Mouse (Mus musculus): ENCODE measurements around the gene Rdh11.
"Not testable (repeated sequence)": the region's sequence is repeated elsewhere in the genome, so short reads cannot be mapped to it uniquely, and the experiment has no call there.

The Rdh11 gene

DNA sequence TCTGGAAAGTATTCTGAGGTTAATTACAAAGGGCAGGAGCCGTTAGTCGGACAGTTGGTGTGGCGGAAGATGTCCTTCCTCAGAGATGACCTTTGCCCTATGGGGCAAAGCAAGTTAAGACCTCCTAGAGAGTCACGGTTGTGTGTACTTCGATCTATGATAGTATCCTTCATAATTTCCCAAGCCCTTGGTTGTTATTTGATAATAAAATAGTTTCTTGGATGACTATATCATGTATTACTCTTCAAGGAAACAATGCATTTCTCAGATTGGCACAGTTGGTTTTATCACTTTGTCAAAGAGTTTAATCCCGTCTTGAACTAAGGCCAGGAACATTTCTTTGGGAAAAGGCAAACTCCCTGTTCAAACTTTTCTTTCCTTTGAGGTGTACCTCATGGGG is at the start of gene Rdh11:
TSS of gene Rdh11 (minus strand) at position 101 of the 400 bp plus-strand sequence.
- no peak for DNase-seq (ENCODE audit: low spot score in 2 of 2)

DNA sequence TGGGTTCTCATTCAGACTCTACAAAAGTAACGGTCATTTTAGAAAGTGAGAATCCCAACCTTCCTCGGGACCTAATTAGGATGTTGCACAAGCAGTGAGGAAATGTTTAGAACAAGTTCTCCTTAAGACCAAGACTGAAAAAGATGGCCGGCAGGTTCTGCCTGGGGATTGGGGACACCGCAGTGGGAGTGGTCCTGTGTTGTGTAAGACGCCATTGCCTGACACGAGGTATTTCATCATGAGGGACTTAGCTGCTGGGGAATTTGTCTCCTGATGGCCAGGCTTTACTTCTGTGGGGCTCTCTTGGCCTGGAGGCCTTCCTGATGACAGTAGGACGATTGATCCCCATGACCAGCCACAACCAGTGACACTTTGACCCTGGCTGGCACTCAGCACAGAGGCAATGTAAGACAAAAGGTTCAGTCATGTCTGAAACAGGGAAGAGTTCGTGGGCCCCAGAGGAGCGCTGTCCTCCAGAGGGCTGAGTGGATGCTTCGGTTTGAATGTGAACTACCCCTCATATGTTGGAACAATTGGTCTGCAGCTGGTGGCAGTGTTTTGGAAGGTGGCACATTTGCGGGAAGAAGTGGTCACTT is 43.5 kb upstream of the Rdh11 start:
- no peak for DNase-seq (ENCODE audit: low spot score in 2 of 2)

DNA sequence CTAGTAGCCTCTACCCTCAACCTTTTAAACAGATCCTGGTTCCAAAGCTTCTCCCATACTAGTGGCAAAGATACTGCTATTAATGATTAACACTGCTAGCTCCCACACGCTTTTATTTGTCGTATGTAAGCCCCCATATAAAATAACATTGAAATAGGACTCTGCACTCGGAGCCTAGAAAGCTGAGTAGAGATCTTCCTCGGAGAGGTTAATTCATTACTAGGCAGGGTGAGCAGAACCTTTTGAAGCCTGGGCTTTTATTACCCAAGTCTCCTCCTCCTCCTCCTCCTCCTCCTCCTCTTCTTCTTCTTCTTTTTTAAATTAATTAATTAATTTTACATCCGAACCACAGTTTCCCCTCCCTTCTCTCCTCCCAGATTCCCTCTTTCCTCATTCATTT is 25.4 kb upstream of the Rdh11 start:
- DNase-seq (ENCODE audit: low spot score in 2 of 2) = no peak

DNA sequence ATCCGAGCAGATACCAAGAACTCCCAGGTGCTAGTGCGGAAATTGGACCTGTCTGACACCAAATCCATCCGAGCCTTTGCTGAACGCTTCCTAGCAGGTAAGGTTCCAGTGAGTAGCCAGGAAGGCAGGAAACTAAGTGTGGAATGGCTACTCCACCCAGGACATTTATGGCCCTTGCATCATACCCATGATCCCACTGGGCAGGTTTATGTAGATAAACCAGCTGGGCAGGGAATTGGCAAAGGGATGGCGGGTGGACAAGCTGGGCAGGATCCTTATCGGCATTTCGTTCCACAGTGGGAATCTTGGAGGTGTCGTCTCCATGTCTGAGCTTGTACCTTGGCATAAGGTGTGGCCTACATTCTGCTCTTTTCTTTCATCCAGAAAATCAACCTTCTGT is 19.4 kb upstream of the Rdh11 start:
- DNase-seq (ENCODE audit: low spot score in 2 of 2) = peak in 1 of 2 experiments; percentile 13

DNA sequence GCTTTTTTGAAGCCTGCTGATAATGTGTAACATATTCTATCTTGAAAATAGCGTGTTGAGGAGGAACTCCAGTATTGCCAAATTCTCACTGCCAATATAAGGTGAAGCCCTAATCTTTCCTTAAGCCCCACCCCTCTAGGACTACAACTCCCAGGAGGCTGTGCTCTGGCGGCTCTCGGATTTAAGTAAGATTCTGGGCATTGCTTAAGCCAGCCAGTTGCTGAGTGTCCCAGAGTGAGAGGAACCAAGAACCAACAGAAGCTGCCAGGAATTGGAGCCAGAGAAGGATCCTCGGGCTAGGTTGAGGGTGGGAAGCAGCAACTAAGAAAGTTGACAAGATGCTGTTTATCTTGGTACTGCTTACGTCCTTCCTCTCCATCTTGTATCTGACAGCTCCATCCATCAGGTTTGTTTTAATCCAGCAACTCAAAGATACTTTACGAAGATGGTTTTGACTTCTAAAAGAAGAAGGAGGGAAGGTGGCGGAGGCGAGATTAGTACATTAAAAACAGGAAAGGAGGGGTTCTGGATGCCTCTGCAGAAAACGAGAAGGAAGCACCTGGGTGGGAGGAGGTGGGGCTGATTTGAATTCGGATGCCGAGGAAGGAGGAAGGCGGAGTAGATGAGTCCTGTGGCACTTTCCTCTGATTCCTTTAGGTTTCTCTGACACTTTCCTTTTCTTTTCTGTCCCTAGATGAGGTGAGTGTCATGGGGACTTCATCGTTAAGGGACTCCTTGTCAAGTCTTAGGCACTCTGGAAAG is 16.8 kb upstream of the Rdh11 start, which contains the start of gene Rdh12:
TSS of gene Rdh12 (plus strand) at position 212 of the 762 bp plus-strand sequence.
- peak; percentile 25 to 33 for DNase-seq (ENCODE audit: low spot score in 2 of 2)

DNA sequence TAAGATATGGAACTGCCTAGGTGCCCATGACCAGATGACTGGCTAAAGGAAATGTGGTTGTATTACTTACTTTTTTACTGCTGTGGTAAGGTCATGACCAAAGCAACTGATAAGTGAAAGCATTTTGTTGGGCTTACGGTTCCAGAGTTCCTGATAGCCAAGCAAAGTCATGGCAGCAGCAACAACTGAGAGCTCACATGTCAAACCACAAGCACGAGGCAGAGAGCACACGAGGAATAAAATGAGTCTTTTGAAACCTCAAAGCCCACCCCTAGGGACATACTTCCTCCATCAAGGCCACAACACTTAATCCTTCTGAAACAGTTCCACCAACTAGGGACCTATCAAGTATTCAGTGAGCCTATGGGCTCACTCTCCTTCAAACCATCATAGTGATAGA is 9.8 kb upstream of the Rdh11 start:
- no peak for DNase-seq (ENCODE audit: low spot score in 2 of 2)

DNA sequence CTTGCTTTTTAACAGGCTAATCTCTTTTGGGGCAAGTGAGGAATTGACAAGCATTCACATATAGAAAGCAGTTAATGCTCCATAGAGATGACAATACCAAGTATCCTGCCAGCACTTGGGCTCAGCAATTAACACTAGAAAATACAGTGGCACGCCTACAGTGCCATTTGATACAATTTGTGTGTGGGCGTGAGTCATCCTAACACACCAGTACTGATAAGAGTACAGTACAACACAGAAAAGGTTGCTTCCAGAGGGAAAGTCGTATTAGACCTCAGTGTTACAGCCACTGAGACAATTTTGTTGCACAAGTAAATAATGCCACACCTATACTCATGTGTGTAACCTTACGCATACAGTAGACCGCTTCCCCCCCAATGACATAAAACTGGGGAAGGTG is 5.0 kb upstream of the Rdh11 start:
- DNase-seq (ENCODE audit: low spot score in 2 of 2) = no peak

DNA sequence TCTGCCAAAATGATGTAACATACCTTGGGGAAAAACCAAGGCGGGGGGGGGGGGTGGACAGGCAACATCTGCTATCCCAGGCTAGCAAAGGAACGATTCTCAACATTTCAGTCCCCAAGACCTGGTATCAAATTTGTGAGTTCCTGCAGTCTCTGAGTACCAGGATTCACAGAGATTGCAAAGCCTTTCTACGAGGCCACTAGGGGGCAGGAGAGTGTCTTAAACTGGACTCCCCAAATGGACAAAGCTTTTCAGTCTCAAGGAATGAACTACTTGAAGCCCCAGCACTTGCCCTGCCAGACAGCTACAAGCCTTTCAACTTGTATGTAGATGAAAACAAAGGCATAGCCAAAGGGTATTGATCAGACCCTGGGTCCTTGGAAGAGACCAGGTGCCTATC is 1.3 kb upstream of the Rdh11 start:
- DNase-seq (ENCODE audit: low spot score in 2 of 2) = peak; percentile 44 to 74

DNA sequence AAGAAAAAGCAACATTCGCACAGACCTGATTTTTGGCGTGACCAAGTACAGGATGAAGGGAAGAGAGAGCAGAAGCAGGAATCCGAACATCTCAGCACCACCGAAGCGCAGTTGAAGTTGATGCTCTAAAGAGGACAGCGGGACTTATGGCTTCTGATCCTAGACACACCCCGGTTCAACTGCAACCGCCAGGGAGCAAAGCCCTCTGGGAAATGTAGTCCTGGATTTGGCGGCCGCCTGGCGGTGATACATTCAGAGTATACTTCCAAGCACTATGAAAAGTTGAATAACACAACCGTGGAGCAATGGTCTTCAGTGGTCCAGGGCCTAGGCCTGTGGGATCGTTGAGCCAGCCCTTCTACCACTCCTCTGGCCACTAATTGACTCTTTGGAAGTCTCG is 392 bp downstream of the Rdh11 start:
- DNase-seq (ENCODE audit: low spot score in 2 of 2) = peak; percentile 64 to 71

DNA sequence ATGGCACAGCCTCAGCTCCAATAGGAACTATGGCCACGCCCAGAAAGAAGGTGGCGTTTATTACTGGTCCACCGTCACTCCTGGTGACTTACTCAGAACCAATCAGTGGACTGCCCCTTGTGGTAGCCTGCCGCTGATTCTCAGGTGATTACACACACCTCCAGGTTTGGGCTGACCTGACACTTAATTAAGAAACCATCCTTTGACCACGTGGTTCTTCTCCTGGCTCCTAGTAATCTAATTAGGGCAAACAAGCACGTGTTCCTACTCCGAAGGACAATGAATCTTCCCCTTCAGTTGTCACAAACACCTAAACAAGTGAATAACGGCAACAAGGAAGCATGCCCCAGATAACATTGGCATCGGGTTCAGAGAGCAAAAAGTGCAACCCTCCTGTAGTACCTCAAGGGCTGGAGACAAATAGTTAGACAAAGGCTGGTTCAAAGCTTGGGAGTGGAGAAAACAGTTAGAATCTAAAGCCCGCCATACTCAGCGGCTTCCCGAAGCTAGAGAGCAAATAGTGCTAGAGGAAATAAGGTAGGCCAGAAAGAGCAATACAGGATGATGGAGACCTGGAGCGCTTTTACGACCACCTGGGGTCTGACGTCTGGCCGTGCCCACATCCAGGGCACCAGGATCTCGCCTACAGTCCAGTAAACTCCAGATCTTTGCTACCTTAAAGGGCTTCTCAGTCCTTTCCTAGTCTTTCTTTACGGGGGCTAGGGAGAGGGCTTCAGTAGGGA is 991 bp downstream of the Rdh11 start:
- peak; percentile 29 to 38 for DNase-seq (ENCODE audit: low spot score in 2 of 2)

DNA sequence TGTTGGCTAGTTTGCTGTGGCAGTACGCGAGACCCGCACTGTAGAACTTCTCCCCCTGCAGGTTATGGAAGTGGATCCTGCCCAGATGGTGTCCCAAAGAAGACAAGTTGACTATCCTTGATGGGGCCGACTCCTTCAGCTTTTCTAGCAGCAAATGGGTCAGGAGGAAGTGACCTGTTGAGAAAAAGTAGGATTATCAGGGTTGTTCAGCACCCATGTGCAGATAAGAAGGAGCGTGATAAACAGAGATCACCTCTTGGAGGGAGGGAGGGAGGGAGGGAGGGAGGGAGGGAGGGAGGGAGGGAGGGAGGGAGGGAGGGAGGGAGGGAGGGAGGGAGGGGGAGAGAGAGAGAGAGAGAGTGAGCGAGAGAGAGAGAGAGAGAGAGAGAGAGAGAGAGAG is 6.9 kb downstream of the Rdh11 start:
- not testable (repeated sequence) for DNase-seq (ENCODE audit: low spot score in 2 of 2)

DNA sequence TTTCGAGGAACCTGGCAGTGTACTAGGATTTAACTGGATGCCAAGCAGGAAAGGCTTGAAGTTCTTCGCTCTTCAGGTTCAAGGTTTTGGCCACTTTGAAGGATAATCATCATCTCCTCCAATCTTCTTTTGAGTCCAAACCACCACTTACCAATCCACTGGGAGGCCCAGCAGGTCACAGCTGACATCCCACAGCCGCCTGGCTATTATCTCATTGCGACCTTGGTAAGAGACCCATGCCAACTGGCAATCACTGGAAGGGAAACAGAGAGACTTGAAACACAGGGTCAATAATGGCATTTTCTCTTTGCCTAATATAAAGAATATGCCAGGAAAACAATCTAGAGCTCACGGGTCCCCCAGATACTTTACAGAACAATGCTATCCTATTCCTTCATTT is 16.1 kb downstream of the Rdh11 start:
- DNase-seq (ENCODE audit: low spot score in 2 of 2) = no peak

DNA sequence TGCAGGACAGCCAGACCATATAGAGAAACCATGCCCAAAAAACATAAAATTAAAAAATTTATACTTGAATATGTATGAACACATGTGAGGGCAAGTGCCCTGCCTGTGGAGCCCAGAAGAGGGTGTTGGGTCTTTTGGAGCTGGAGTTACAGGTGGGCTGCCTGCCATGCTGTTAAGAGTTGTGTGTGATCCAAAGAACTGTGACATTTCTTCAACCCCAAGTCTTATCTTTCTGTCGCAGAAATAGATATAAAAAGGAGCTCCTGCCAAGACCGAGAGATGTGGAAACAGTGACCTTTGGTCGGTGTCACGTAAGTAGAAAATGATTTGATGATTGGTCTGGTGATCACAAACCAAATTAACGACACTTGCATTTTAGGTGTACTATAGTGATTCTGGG is 18.4 kb downstream of the Rdh11 start:
- no peak for DNase-seq (ENCODE audit: low spot score in 2 of 2)

DNA sequence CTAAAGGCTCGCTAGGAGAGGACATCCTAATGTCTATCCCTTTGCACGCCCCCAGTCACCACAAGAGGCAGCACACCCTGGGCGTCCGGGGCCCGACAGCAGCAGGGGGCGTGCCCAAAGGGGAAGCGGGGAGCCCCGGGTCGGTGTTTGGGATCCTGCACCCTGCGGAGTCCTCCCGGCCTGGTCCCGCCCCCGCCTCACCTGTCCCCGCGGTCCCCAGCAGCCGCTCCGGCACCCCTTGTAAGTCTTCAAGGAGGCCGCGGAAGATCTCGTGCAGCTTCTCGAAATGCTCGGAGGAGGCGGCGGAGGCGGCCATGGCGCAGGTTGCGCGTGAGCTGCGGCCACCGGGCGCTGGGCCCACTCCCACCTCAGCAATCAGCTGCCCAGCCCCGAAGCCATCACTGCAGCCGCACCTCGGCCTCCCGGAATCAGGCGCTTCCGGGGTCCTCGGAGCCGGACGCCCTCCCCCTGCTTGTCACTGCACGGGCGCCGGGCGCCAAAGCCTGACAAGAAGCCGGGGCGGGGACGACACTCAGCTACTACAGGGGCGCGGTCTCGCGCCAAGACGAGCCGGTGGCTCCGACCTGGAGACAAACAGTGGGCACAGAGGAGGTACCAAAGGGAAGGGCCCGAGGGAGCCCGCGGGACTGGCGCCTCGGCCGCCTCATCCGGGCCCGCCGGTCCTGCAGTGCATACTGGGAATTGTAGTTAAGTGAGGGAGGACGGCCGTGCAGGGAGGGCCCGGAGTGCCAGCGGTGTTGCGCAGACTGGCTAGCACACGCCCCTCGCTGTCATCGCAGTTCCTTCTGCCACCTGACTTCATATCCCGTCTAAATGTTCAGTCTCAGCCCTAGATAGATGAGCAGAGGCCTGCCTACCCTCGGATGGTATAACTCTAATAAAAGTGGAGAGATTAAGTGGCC is 19.8 kb downstream of the Rdh11 start, which contains the start of gene Vti1b:
TSS of gene Vti1b (minus strand) at position 649 of the 923 bp plus-strand sequence.
- peak; percentile 90 to 92 for DNase-seq (ENCODE audit: low spot score in 2 of 2)

DNA sequence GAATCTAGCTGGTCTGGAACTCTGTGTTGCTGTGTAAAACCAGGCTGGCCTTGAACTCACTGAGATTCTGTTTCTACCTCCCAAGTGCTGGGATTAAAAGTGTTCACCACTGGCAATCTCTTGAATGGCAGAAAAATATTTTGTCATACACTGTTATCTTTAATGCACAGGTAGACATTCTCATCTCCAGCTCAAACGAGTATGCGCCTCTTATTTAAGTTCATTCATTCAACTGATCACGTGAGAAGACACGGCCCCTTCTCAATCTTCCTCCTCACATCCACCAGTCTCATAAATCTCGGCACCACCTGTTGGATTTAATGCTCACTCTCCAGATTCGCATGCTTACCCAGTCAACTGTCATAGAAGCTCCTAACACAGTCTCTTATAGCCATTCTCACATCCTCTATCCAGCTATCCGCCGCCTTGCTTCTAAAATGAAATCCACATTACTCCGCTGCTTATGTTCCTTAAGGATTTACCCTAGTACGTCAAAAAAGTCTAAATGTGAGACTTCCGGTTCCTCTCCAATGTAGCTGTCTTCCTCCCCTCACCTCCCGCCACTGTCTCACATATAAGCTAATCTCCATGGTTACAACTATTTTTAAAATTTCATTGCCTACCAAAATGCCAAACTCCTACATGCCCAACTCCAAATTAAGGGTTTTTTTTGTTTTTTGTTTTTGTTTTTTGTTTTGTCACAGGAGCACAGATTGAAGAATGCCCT is 20.7 kb downstream of the Rdh11 start:
- DNase-seq (ENCODE audit: low spot score in 2 of 2) = no peak

DNA sequence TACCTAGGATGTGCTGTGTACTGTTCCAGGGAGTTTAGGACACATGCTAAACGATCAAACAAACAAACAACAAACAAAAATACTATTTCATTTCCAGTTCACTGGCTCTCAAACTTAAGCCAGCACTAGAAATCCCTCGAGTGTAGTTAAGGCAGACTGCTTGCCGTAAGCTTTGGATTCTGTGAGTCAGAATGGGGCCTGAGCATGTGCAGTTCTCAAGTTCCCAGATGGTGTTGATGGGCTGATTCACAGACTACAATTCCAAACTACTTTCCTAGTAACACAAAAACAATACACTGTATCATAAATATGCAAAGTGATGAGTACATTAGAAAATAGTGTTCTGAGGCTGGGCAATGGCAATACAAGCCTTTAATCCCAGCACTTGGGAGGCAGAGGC is 21.7 kb downstream of the Rdh11 start:
- no peak for DNase-seq (ENCODE audit: low spot score in 2 of 2)

DNA sequence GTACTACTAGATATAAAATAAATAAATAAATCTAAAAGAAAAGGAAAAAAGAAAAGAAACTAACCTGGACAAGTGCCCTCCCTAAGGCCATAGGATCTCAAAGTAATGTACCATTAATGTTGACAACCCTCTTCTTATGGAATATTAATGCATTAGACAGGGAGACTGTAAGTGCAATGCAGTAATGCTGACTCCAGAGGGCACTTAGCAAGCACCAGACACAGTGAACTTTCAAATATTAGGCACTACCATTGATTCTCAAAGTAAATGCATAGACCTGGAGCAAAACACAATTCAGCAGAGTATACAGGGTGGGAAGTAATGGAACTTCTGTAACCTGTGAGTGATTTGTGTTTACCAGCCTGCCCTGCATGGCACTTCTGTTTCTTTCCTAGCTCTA is 22.9 kb downstream of the Rdh11 start:
- no peak for DNase-seq (ENCODE audit: low spot score in 2 of 2)

DNA sequence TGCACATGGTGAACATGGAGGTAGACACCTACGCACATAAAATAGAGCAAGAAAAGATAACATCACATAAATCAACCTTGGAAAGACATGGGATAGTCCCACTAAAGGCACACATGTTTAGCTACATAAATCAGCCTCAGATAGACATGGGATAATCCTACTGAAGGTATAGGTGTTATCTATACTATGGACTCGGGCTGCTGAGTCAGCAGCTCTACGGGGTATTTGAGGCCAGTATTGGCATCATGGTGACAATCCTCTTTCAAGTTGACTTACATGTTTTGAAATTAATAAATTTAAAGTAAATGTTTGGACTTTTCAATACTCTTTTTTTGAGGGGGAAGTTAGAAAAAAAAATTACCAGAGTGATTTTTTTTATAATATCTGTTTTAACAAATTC is 29.2 kb downstream of the Rdh11 start:
- no peak for DNase-seq (ENCODE audit: low spot score in 2 of 2)

DNA sequence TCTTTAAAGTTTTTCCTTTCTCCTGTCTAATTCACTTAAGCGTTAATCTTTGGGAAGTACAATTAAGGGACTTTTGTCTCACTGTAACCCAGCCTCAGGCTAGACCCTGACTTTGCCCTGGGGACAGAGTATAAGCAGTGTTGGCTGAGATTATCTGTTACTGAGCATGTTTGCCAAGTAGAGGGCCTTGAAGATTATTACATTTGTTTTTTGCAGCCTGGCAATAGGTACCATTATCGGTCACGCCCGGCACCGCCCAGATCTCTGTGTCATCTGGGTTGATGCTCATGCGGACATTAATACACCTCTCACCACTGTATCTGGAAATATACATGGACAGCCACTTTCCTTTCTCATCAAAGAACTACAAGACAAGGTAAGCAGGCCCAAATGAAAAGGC is 42.4 kb downstream of the Rdh11 start:
- no peak for DNase-seq (ENCODE audit: low spot score in 2 of 2)

DNA sequence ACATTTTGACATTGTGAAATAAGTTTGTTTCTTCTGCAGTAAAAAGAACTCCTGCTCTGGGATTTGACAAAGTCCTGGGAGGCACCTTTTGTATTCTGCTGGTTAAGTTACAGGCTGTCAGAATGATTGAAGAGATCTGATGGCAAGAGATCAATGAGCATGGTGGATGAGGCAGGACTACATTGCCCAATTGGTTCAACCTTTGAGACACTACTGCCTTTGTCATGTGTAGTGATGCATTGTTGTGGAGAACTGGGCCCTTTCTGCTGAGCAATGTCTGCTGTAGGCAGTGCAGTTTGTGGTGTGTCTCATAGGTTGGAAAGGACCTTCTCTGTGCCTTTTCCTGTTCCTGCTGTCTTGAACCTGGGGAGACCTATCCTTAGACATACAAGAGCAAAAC is 50.7 kb downstream of the Rdh11 start:
- DNase-seq (ENCODE audit: low spot score in 2 of 2) = no peak

DNA sequence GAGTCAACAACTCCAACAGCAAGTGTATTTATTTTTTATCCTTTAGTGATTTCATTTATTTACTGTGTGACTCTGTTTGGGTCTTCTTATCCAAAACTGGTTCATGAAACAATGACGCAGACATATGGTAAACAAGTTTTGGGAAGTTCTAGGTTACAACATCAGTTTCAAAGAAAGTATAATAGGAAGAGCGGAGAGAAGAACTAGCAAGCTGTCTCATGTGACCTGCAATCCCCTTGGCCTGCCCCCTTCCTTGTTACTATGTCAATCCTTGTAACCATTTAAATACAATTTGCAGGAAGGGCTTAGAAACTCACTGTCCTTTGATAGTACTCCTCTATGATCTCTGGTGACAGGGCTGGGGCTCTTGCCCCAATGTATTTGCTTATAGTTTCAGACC is 51.3 kb downstream of the Rdh11 start:
- no peak for DNase-seq (ENCODE audit: low spot score in 2 of 2)
